Mouse (Mus musculus) intestine, postnatal 0 days (tissue): ENCODE results near the gene Thsd7a. TPM values are rescaled to one million over a fixed set of nuclear protein-coding genes. Genes with fewer than 3 reads are reported as not detected.

ENCODE experiments used
- ATAC-seq: fragments of 200-750 bp; cut with Nextera tagmentation; 2 replicates; pipeline ENCODE4 v1.8.0; 2017; ENCODE audit warnings: mild to moderate bottlenecking, moderate TSS enrichment, moderate library complexity
- H3K27ac ChIP-seq: fragments of 300-500 bp; sonication (generic); 2 replicates; pipeline ENCODE4 v1.5.1; 2014; ENCODE audit warnings: mild to moderate bottlenecking, low read depth, low read length, moderate library complexity
- H3K27me3 ChIP-seq: fragments of 300-500 bp; sonication (generic); replicated peaks from 2 replicates; pipeline ENCODE4 v1.6.1; 2014; ENCODE audit warnings: low read length, mixed read lengths; ENCODE audit not compliant: control insufficient read depth, insufficient read depth
- H3K36me3 ChIP-seq: fragments of 300-500 bp; sonication (generic); 2 replicates; pipeline ENCODE4 v1.6.1; 2014; ENCODE audit warnings: mild to moderate bottlenecking, moderate library complexity; ENCODE audit not compliant: control insufficient read depth, insufficient read depth
- H3K4me1 ChIP-seq: fragments of 300-500 bp; sonication (generic); replicated peaks from 2 replicates; pipeline ENCODE4 v1.6.1; 2014; ENCODE audit warnings: antibody characterized with exemption, low read length, mixed read lengths; ENCODE audit not compliant: control insufficient read depth, insufficient read depth
- H3K4me2 ChIP-seq: fragments of 300-500 bp; sonication (generic); replicated peaks from 2 replicates; pipeline ENCODE4 v1.6.1; 2014; ENCODE audit warnings: low read depth, mild to moderate bottlenecking, moderate library complexity
- H3K4me3 ChIP-seq: fragments of 300-500 bp; sonication (generic); 2 replicates; pipeline ENCODE4 v1.5.1; 2014; ENCODE audit warnings: low read depth, low read length
- H3K9ac ChIP-seq: fragments of 300-500 bp; sonication (generic); 2 replicates; pipeline ENCODE4 v1.6.1; 2014; ENCODE audit warnings: mild to moderate bottlenecking, low read depth, low read length
- H3K9me3 ChIP-seq: fragments of 300-500 bp; sonication (generic); 2 replicates; pipeline ENCODE4 v1.6.1; 2016; ENCODE audit warnings: mixed run types; ENCODE audit not compliant: control insufficient read depth
- CTCF ChIP-seq: sonication (generic); IDR thresholded peaks from 2 replicates; pipeline ENCODE4 v1.5.1; 2016; ENCODE audit warnings: low read depth, mild to moderate bottlenecking, control low read depth, antibody characterized with exemption, moderate library complexity
- WGBS: fragments of 180-500 bp; shearing (Covaris S2); extraction: QIAGEN DNeasy Blood & Tissue Kit; methylation state at CpG from one replicate; pipeline ENCODE4 v1.1.7; 2014; 5-methylcytosine and 5-hydroxymethylcytosine counted together
- polyA plus RNA-seq: library from polyadenylated mRNA; unstranded; fragments of >200 nt; fragmentation: Nextera tagmentation; extraction: Ambion mirVana; gene quantifications from 2 replicates; pipeline ENCODE4 v1.2.1, GENCODE M21; 2015

Gene Thsd7a
- polyA plus RNA-seq, 1 experiment from 2014 or later: 1.1 TPM

DNA sequence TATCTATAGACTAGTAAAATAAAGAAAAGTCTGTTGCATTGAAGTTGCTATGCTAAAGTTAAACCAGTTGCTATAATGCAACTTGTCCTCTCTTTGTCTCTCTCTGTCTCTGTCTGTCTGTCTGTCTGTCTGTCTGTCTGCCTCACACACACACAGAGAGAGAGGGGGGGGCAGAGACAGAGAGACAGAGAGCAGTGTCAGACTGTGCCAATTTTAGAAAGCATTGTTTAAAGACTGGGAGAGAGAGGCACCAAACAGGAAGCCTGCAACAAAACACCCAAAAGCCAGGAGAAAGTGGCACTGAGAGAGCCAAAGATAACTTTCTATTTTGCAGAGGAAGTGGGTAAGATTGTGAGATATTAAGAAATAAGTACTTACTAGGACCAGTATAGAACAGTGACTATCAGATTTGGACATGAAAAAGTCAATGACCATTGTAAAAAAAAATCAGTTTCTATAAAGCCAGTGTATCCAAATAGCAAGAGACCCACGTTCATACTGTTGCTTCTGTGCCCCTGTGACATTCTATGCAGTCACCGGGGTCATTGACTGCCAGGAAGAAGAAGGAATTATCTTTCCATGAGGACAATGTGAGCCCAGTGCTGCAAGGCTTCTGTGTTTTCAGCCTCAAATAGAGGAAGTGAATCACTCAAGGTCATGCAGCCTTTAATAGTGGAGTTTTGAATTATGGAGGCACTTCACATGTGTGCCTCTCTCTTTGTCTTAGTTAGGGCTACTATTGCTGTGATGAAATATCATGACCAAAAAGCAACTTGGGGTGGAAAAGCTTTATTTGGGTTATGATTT, 355.4 kb downstream of the Thsd7a start:
- no peak for ATAC-seq
- H3K9ac ChIP-seq: no peak overlapping the region
- no peaks in the 10 kb centered on the region for H3K36me3 ChIP-seq
- H3K4me1 ChIP-seq: no peaks in the 10 kb centered on the region
- H3K27me3 ChIP-seq: no peaks in the 10 kb centered on the region
- WGBS: 53% methylated on average over 2 of the region's 2 CpGs
- H3K27ac ChIP-seq: no peak overlapping the region
- no peaks in the 10 kb centered on the region for H3K9me3 ChIP-seq
- no peak overlapping the region for H3K4me2 ChIP-seq
- H3K4me3 ChIP-seq: no peak overlapping the region
- no peak for TF ChIP-seq CTCF

DNA sequence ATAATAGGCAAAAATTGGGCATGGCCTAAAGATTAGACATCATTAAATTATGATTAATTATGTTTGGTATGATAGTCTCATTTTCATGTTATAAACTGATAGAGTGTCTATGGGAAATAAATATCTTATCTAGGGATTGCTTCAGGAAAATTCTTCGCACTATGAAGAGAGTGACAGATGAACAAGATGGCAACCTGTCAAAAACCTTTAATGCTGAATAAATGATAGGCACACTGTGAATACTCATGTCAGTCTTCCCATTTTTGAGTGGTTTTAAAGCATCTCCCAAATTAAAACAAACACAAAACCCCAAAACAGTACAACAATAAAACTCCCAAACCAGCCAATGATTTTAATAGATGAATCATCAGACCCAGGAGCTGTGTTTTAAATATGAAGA, 362.5 kb downstream of the Thsd7a start:
- 92% methylated on average over 1 of the region's 1 CpGs for WGBS
- Histone ChIP-seq H3K4me2 (no peak overlapping the region), H3K36me3 (no peaks in the 10 kb centered on the region), H3K27ac (no peak overlapping the region), H3K4me3 (no peak overlapping the region), H3K9ac (no peak overlapping the region), H3K9me3 (no peaks in the 10 kb centered on the region), H3K4me1 (no peaks in the 10 kb centered on the region), H3K27me3 (no peaks in the 10 kb centered on the region)
- no peak for ATAC-seq
- no peak for TF ChIP-seq CTCF

DNA sequence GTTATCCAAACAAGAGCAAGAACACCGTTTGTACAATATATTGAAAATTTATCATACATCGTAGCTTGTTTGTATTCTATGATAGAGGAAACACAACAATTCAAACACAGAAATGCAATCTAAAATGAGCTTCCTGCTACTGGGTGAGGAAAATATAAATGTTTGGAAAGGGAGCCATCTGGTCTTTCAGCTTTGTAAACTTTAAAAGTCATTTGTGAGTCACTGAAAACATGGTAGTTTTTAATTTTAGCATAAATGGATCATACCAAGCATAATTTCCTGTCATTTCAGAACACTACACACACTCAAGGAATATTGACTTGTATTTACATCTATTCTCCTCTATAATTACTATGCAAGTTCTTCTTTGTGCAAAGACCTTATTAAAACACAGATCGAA, 363.6 kb downstream of the Thsd7a start:
- Histone ChIP-seq H3K27ac (no peak overlapping the region), H3K4me1 (no peaks in the 10 kb centered on the region), H3K4me3 (no peak overlapping the region), H3K36me3 (no peaks in the 10 kb centered on the region), H3K27me3 (no peaks in the 10 kb centered on the region), H3K4me2 (no peak overlapping the region), H3K9me3 (no peaks in the 10 kb centered on the region), H3K9ac (no peak overlapping the region)
- TF ChIP-seq CTCF: no peak
- 45% methylated on average over 3 of the region's 3 CpGs for WGBS
- ATAC-seq: no peak

DNA sequence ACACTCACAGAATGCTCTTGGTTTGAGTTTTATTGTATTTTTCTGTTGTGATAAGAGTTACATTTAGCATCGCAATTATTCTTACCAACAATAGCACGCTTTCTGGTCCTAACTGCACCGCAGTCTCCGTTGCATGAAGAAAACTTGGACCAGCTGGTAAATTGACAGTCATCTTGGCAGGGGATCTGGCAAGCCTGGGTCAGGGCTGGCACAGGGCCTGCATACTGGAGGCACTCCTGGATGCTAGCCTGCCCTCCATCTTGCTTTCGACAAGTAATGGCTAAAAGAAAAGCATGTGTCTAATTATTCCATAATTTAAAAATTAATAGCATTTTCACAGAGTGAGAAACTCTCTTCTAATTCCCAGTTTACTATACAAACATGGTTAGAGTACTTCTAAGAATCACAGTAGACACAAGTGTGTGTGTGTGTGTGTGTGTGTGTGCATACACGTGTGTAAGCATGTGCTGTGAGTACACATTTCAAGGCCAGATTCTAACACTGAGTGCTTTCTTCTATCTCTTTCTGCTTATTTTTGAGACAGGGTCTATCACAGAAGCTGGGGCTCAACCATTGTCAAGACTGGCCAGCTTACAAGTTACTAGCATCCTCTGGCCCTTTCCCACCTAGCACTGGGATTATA, 368.0 kb downstream of the Thsd7a start:
- Histone ChIP-seq H3K27me3 (no peaks in the 10 kb centered on the region), H3K36me3 (no peaks in the 10 kb centered on the region), H3K9me3 (no peaks in the 10 kb centered on the region), H3K4me1 (no peaks in the 10 kb centered on the region), H3K4me3 (no peak overlapping the region), H3K27ac (no peak overlapping the region), H3K4me2 (no peak overlapping the region), H3K9ac (no peak overlapping the region)
- TF ChIP-seq CTCF: no peak
- no peak for ATAC-seq
- WGBS: 79% methylated on average over 6 of the region's 6 CpGs

DNA sequence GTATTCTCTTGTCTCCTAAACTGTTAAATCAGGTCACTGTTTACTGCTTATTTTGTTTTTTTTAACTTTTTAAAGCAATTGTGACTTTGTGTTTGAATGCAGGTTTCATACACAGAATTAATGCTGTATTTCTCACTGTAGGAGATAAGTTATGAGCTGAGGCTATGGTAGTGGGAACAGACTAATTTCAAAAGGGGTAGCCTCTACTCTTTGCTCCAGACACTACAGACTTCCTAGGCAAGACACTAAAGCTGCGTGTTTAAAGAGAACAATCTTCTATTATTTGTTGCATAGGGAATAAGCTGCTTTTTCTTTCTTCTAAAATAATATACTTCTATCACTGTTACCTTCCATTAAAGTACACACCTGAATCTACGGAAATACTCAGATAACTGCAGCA, 368.5 kb downstream of the Thsd7a start:
- no peak for TF ChIP-seq CTCF
- Histone ChIP-seq H3K4me1 (no peaks in the 10 kb centered on the region), H3K9me3 (no peaks in the 10 kb centered on the region), H3K4me2 (no peak overlapping the region), H3K9ac (no peak overlapping the region), H3K36me3 (no peaks in the 10 kb centered on the region), H3K27ac (no peak overlapping the region), H3K27me3 (no peaks in the 10 kb centered on the region), H3K4me3 (no peak overlapping the region)
- WGBS: 96% methylated on average over 2 of the region's 2 CpGs
- no peak for ATAC-seq

DNA sequence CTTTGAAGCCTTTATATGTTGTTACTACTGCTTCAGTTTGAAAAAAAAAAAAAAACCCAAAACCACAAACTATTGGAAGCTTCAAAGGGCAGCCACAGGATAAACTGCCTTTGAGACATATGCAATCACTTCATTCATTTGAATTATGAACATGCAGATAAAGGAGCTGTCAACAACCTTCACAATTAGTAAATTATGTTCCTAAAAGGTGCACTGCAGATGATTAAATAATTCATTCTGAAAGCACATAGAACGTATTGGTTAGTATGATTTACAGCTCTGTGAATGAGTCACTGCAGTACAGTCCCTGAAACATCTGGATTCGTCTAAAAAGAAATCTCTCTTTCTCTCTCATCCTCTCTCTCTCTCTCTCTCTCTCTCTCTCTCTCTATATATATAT, 390.5 kb downstream of the Thsd7a start:
- no peak for ATAC-seq
- no peaks in the 10 kb centered on the region for H3K9me3 ChIP-seq
- no peak overlapping the region for H3K9ac ChIP-seq
- WGBS: 34% methylated on average over 2 of the region's 2 CpGs
- TF ChIP-seq CTCF: no peak
- no peak overlapping the region for H3K4me2 ChIP-seq
- no peak overlapping the region for H3K27ac ChIP-seq
- H3K27me3 ChIP-seq: no peaks in the 10 kb centered on the region
- no peaks in the 10 kb centered on the region for H3K36me3 ChIP-seq
- no peaks in the 10 kb centered on the region for H3K4me1 ChIP-seq
- H3K4me3 ChIP-seq: no peak overlapping the region
